Mouse (Mus musculus): Measurements from ENCODE around the gene Grip1. TPM values are rescaled to one million over a fixed set of nuclear protein-coding genes. Genes with fewer than 3 reads are reported as not detected.

Gene Grip1
- polyA plus RNA-seq, 1 experiment from 2014 or later, result 19.8 TPM

DNA sequence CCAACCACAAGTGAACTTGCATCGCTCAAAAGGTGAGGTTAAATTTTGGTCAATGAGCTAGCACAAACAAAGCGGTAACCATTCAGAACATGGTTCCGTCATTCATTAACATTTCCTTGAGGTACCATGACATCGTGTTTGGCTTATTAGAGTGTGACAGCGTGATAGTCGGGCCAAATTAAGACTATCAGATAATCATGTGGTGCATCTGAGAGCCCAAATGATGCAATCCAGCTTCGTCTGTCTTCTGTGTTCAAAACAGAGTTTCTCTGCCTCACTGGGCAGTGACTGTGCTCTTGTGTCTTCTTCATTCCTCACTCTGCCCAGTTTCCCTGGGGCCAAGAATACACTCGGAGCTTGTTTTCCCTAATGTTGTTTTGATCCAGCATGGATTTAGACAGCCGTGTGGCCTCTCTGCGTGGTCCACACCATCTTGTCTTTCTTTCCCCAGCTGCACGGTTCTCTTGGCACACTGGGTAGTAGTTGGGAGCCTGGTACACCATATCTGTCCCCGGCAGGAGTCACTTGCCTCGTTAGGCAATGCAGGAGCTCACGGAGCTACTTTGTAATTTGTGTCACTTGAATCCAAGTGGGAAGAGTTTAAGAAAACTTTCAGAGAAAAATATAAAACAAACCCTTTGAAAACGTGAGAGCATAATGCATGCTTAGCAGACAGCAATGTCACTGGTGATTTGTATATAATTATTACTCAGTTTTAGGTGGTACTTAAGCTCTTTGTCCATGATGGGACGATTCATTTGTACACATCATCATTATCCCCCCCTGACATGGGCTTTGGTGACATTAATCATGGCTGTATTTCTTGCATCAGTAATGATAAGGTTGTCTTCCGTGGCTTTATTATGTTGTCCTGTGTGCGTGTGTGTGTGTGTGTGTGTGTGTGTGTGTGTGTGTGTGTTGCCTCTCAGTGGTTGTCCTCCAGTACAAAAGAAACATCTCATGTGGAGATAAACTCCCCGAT is 281.7 kb downstream of the Grip1 start:
- 74% methylated on average over 19 of the region's 19 CpGs for WGBS
- H3K4me2 ChIP-seq, result no peak overlapping the region
- H3K27me3 ChIP-seq, result no peaks in the 10 kb centered on the region
- no peak overlapping the region for H3K27ac ChIP-seq (replicated peaks)
- no peak overlapping the region for H3K9ac ChIP-seq
- no peak for ATAC-seq (ENCODE audit: low read depth)
- no peaks in the 10 kb centered on the region for H3K9me3 ChIP-seq
- no peak overlapping the region for H3K4me3 ChIP-seq
- H3K4me1 ChIP-seq (replicated peaks), result peaks cover 35% of the 10 kb centered on the region
- H3K36me3 ChIP-seq, result no peaks in the 10 kb centered on the region

DNA sequence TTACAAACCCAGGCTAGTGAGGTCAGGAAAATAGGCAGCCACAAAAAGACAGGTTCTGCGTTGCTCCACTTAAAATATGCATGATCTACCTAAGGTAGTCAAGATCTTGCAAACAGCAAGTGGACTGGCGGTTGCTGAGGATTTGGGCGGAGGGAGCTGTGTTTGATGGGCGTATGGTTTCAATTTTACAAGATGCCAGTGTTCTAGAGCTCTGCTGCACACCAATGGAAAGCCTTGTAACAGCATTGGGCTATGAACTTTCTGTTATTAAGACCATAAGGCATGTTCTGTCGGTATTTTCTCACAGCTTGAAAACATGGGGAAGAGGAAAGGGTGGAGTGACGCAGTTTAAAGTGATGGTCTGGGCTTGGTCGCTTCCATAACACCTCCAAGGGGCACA is 285.8 kb downstream of the Grip1 start:
- no peak for ATAC-seq (ENCODE audit: low read depth)
- no peak overlapping the region for H3K4me2 ChIP-seq
- no peak overlapping the region for H3K4me3 ChIP-seq
- H3K4me1 ChIP-seq (replicated peaks), result peaks cover 43% of the 10 kb centered on the region
- H3K27me3 ChIP-seq, result no peaks in the 10 kb centered on the region
- no peaks in the 10 kb centered on the region for H3K9me3 ChIP-seq
- 88% methylated on average over 7 of the region's 7 CpGs for WGBS
- H3K27ac ChIP-seq (replicated peaks), result no peak overlapping the region
- no peak overlapping the region for H3K9ac ChIP-seq
- no peaks in the 10 kb centered on the region for H3K36me3 ChIP-seq

DNA sequence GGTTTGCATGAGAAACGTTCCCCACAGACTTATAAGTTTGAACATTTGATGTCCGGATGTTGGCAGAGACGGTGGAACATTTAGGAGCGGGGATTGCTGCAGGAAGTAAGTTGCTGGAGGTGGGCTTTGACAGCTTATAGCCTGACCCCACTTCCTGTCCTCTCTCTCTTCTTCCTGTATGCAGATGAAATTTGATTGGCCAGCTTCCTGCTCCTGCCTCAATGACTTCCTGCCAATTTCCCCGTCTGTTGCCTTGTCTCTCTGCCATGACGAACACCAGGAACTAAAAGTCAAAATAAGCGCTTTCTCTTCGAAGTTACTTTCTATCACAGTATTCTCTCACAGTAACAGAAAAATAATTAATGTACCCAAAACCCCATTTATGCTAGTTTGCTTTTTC is 289.1 kb downstream of the Grip1 start:
- Histone ChIP-seq H3K27me3 (no peaks in the 10 kb centered on the region), H3K36me3 (no peaks in the 10 kb centered on the region), H3K4me2 (no peak overlapping the region), H3K4me3 (no peak overlapping the region), H3K4me1 (replicated peaks) (peaks cover 24% of the 10 kb centered on the region; the same call in 1 of the 2 replicates), H3K9ac (no peak overlapping the region), H3K27ac (replicated peaks) (no peak overlapping the region), H3K9me3 (no peaks in the 10 kb centered on the region)
- WGBS, result 85% methylated on average over 8 of the region's 8 CpGs
- ATAC-seq (ENCODE audit: low read depth), result no peak

DNA sequence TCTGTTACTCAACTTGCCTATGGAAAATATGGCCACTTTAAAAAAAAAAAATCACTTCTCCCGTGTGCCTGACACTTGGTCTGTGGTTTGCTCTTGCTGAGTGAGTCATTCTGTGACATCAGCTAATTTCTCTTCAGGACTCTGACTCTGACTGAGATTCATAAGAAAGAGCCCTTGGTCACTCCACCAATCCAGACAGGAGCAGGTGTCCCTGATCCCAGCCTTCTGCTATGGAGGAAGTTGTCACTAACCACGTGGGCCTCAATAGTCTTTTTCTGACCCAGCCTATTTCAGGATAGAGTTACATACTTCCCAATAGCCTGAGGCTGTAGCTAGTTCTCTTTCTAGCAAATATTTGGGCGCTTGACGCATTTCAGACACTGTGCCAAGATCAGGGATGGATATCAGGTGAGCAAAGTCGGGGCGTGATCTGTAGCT is 298.8 kb downstream of the Grip1 start:
- no peaks in the 10 kb centered on the region for H3K9me3 ChIP-seq
- no peak for ATAC-seq (ENCODE audit: low read depth)
- H3K27me3 ChIP-seq, result no peaks in the 10 kb centered on the region
- no peak overlapping the region for H3K4me2 ChIP-seq
- no peak overlapping the region for H3K4me3 ChIP-seq
- H3K4me1 ChIP-seq (replicated peaks), result peaks cover 30% of the 10 kb centered on the region
- H3K36me3 ChIP-seq, result no peaks in the 10 kb centered on the region
- 83% methylated on average over 6 of the region's 6 CpGs for WGBS
- no peak overlapping the region for H3K27ac ChIP-seq (replicated peaks)
- no peak overlapping the region for H3K9ac ChIP-seq

- Histone ChIP-seq H3K27ac (replicated peaks) (no peak overlapping the region), H3K9me3 (no peaks in the 10 kb centered on the region), H3K4me1 (replicated peaks) (peaks cover 43% of the 10 kb centered on the region), H3K4me2 (no peak overlapping the region), H3K9ac (no peak overlapping the region), H3K36me3 (no peaks in the 10 kb centered on the region), H3K4me3 (no peak overlapping the region), H3K27me3 (no peaks in the 10 kb centered on the region)
- ATAC-seq (ENCODE audit: low read depth), result no peak
- WGBS, result 84% methylated on average over 7 of the region's 7 CpGs
These were observed 302.6 kb downstream of the Grip1 start for GRCm38 (mm10) chr10:119756271-119756670.

GRCm38 (mm10) chr10:119757219-119757618 is 303.6 kb downstream of the Grip1 start:
- ATAC-seq (ENCODE audit: low read depth), result no peak
- no peak overlapping the region for H3K4me2 ChIP-seq
- H3K9me3 ChIP-seq, result no peaks in the 10 kb centered on the region
- 73% methylated on average over 6 of the region's 6 CpGs for WGBS
- H3K27me3 ChIP-seq, result no peaks in the 10 kb centered on the region
- H3K9ac ChIP-seq, result no peak overlapping the region
- H3K36me3 ChIP-seq, result no peaks in the 10 kb centered on the region
- H3K4me1 ChIP-seq (replicated peaks), result peaks cover 44% of the 10 kb centered on the region
- H3K4me3 ChIP-seq, result no peak overlapping the region
- no peak overlapping the region for H3K27ac ChIP-seq (replicated peaks)

GRCm38 (mm10) chr10:119761451-119762367 is 308.1 kb downstream of the Grip1 start:
- Histone ChIP-seq H3K27ac (replicated peaks) (peak overlapping the region; percentile 74), H3K36me3 (no peaks in the 10 kb centered on the region), H3K9ac (peak overlapping the region; percentile 58), H3K27me3 (no peaks in the 10 kb centered on the region), H3K4me1 (replicated peaks) (peaks cover 32% of the 10 kb centered on the region), H3K9me3 (no peaks in the 10 kb centered on the region), H3K4me3 (peak overlapping the region; percentile 23), H3K4me2 (peak overlapping the region; percentile 56)
- 38% methylated on average over 33 of the region's 33 CpGs for WGBS
- ATAC-seq (ENCODE audit: low read depth), result peak; percentile 76

- Histone ChIP-seq H3K27me3 (no peaks in the 10 kb centered on the region), H3K9me3 (no peaks in the 10 kb centered on the region), H3K27ac (replicated peaks) (peak overlapping the region; percentile 28; the same call in 1 of the 2 replicates), H3K4me1 (replicated peaks) (peaks cover 16% of the 10 kb centered on the region), H3K4me3 (no peak overlapping the region), H3K36me3 (no peaks in the 10 kb centered on the region), H3K9ac (no peak overlapping the region), H3K4me2 (no peak overlapping the region)
- WGBS, result 44% methylated on average over 5 of the region's 5 CpGs
- ATAC-seq (ENCODE audit: low read depth), result no peak
These were observed 325.2 kb downstream of the Grip1 start for GRCm38 (mm10) chr10:119778871-119779270.

DNA sequence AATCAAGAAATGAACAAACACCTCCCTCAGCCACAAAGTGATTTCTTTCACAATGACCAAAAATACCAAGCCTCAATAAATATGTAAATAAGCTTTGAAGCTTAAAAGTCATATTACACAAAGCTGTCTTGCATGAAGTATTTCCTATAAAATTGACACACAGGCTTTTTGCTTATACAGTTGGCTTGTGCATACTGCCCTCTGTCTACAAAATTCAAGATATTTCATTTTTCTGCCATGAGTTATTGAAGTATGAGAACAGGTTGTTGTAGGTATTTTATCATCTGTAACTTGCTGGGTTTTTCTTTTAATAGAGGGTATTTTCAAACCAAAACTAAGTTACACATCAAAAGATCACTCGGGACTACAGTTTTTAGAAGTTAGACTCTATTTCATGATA is 326.0 kb downstream of the Grip1 start:
- no peak overlapping the region for H3K27ac ChIP-seq (replicated peaks)
- no peaks in the 10 kb centered on the region for H3K36me3 ChIP-seq
- H3K4me1 ChIP-seq (replicated peaks), result peaks cover 16% of the 10 kb centered on the region
- H3K4me3 ChIP-seq, result no peak overlapping the region
- H3K9ac ChIP-seq, result no peak overlapping the region
- H3K9me3 ChIP-seq, result no peaks in the 10 kb centered on the region
- no peak overlapping the region for H3K4me2 ChIP-seq
- no peak for ATAC-seq (ENCODE audit: low read depth)
- no peaks in the 10 kb centered on the region for H3K27me3 ChIP-seq
- WGBS, result 91% methylated on average over 1 of the region's 1 CpGs

DNA sequence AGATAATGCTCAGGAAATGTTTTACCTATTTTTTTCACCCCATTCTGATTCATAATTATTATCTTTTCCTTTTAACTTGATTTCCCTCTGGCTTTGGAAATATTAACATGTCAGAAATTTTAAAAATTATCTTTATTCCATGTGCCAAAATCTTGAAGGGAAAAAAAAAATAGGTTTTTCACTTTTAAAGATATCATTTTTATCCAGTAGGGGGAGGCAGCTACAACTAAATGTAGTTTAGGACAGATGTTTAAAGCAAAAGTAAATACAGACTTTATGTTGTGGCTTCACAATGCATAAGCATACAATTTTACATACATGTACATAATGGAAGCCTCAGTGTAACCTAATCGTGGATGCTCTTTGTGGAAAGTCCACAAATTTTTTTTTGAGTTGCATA is 336.9 kb downstream of the Grip1 start:
- H3K27me3 ChIP-seq, result no peaks in the 10 kb centered on the region
- no peak overlapping the region for H3K4me2 ChIP-seq
- H3K4me3 ChIP-seq, result no peak overlapping the region
- no peak overlapping the region for H3K27ac ChIP-seq (replicated peaks)
- H3K9me3 ChIP-seq, result no peaks in the 10 kb centered on the region
- H3K36me3 ChIP-seq, result no peaks in the 10 kb centered on the region
- H3K4me1 ChIP-seq (replicated peaks), result peaks cover 9% of the 10 kb centered on the region
- no peak for ATAC-seq (ENCODE audit: low read depth)
- WGBS, result 88% methylated on average over 1 of the region's 1 CpGs
- no peak overlapping the region for H3K9ac ChIP-seq

DNA sequence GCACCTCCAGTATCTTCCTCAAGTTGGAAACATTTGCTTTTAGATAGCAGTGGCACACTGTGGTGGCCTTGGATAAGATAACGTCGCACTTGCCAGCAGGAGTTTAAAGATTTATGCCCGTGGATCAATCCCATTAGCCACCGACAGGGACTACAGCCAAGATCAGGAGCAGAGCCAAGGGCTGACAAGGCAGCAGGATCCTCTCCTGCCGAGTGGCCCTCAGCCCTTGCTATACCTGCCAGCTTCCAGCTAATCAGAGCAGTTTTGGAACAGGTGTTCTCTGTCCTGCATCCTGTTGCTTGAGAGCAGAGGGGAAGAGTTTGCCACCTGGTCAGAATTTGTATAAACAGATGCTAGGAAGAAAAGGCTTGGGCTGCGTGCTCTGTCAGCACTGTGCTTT is 348.8 kb downstream of the Grip1 start:
- WGBS, result 41% methylated on average over 6 of the region's 6 CpGs
- Histone ChIP-seq H3K36me3 (no peaks in the 10 kb centered on the region), H3K4me2 (no peak overlapping the region)

More for the DNA sequence above, 348.8 kb downstream of the Grip1 start:
- Histone ChIP-seq H3K9me3 (no peaks in the 10 kb centered on the region), H3K27ac (replicated peaks) (no peak overlapping the region), H3K4me1 (replicated peaks) (peaks cover 48% of the 10 kb centered on the region), H3K4me3 (no peak overlapping the region), H3K9ac (no peak overlapping the region), H3K27me3 (no peaks in the 10 kb centered on the region)
- no peak for ATAC-seq (ENCODE audit: low read depth)
